Mouse (Mus musculus) right cerebral cortex, adult 18-20 months (tissue): Measurements from ENCODE around the gene Gm8947.
"Not testable (repeated sequence)": the region's sequence is repeated elsewhere in the genome, so short reads cannot be mapped to it uniquely, and the experiment has no call there.

Experiments used
- DNase-seq: peaks from one replicate; pipeline ENCODE4 v3.0.0; 2022; ENCODE audit warnings: mixed read lengths

The Gm8947 gene

DNA sequence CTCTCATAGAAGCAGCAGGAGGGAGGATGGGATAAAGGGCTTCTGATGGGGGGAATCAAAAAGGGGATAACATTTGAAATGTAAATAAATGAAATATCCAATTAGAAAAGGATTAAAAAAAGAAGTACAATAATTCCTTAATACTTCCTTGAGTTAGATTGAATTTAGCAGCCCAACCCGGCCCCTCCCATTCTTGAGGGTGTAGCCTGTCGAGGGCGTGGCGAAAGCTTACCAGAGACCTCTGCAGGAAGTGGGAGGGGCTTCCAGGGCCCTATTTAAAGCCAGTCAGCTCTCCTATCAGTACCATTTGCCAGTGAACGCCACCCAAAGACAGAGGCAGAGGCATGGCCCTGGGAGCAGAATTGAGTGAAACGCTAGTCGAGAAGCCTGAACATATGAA, 9.9 kb upstream of the Gm8947 start, which contains the start of gene Gm47985:
Gm47985 (plus strand) TSS at position 272 of the 400 bp plus-strand sequence.
- DNase-seq = not testable (repeated sequence)

DNA sequence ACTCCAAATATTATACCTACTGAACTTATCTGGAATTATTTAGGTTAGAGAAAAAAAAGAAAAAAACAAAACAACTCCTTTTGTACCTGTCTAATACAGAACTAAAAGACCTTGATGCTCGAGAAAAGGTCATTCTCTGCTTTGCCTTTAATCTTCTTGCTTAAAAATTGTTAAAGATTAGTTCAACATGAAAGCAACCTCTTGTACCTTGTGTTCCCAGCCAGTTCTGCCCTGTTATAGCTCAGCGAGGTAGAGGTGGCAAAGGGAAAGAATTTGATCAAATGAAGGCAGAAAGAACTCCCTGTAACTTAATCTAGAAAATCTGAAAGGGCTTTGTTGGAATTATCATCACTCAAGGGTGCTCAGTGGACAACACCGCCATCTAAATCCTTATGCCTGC, 6.0 kb upstream of the Gm8947 start:
- not testable (repeated sequence) for DNase-seq

DNA sequence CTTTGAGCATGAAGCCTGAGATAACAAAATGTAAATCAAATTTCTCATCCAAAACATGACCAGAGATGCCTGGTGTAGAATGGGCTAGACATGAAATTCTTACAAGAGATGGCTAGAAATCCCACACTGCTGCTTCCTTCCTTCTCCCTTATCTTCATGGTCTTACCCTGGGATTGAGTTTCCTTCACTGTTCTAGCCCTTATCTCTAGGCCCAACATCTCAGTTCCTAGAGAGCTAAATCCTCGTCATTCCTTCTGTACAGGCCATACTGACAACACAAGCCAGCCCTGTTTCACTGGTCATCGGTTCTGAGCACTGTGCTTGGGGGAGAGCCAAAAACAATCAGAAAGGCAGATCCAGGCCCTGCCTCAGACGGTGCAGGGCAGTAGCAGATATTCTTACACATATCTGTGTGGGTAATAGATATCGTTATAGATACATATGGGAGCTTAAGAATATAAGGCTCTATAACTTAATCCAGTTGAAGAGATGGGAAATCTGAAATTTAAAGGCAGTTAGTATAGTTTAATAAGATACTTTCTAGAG, 5.2 kb upstream of the Gm8947 start:
- DNase-seq = not testable (repeated sequence)

- DNase-seq = no peak
Observed at GRCm38 (mm10) chr1:151188469-151188868, 3.7 kb upstream of the Gm8947 start.

- not testable (repeated sequence) for DNase-seq
Observed at GRCm38 (mm10) chr1:151192739-151193138, 563 bp downstream of the Gm8947 start.

- DNase-seq = not testable (repeated sequence)
Observed at GRCm38 (mm10) chr1:151195986-151196385, 3.8 kb downstream of the Gm8947 start.

- not testable (repeated sequence) for DNase-seq
Observed at GRCm38 (mm10) chr1:151196690-151197089, 4.5 kb downstream of the Gm8947 start.

DNA sequence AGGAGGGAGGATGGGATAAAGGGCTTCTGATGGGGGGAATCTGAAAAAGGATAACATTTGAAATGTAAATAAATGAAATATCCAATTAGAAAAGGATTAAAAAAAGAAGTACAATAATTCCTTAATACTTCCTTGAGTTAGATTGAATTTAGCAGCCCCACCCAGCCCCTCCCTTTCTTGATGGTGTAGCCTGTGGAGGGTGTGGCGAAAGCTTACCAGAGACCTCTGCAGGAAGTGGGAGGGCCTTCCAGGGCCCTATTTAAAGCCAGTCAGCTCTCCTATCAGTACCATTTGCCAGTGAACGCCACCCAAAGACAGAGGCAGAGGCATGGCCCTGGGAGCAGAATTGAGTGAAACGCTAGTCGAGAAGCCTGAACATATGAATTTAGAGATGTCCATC, 5.9 kb downstream of the Gm8947 start, which contains the start of gene Gm47995:
Gm47995 (plus strand) TSS at position 329 of the 400 bp plus-strand sequence.
- not testable (repeated sequence) for DNase-seq

DNA sequence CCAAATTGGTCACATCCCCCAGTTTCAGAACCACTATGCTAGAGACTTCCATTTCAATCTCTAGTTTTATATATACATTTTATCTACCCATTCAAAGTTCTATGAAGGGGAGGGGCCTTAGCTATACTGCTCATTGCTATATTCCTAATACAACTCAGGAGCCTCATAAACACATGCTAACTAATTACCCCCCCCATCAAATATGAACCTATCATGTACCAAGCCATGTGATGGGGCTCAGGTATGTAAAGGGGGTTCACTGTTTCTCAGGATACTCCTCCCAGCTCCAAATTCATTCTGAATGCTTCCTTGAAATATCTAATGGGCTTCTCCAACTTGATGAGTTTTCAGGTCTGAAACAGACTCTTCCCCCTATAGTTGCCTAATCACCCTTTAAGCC, 8.4 kb downstream of the Gm8947 start:
- not testable (repeated sequence) for DNase-seq

DNA sequence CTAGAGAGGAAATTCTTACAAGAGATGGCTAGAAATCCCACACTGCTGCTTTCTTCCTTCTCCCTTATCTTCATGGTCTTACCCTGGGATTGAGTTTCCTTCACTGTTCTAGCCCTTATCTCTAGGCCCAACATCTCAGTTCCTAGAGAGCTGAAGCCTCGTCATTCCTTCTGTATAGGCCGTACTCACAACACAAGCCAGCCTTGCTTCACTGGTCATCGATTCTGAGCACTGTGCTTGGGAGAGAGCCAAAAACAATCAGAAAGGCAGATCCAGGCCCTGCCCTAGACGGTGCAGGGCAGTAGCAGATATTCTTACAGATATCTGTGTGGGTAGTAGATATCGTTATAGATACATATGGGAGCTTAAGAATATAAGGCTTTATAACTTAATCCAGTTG, 10.6 kb downstream of the Gm8947 start:
- DNase-seq = not testable (repeated sequence)

GRCm38 (mm10) chr1:151203818-151204217, 11.6 kb downstream of the Gm8947 start, which contains the start of gene 3110040M04Rik:
Gene 3110040M04Rik (plus strand): TSS chr1:151204121.
- DNase-seq = not testable (repeated sequence)

- not testable (repeated sequence) for DNase-seq
Observed at GRCm38 (mm10) chr1:151208493-151208892, 16.3 kb downstream of the Gm8947 start.

GRCm38 (mm10) chr1:151208944-151209343, 16.8 kb downstream of the Gm8947 start:
- not testable (repeated sequence) for DNase-seq

DNA sequence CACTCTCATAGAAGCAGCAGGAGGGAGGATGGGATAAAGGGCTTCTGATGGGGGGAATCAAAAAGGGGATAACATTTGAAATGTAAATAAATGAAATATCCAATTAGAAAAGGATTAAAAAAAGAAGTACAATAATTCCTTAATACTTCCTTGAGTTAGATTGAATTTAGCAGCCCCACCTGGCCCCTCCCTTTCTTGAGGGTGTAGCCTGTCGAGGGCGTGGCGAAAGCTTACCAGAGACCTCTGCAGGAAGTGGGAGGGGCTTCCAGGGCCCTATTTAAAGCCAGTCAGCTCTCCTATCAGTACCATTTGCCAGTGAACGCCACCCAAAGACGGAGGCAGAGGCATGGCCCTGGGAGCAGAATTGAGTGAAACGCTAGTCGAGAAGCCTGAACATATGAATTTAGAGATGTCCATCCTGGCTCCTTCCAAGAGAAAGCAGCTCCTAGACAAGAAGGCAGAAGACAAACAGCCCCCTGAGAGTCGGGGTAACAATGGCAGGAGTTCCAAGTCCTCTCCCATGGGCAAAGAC, 17.7 kb downstream of the Gm8947 start, which contains the start of gene Gm47996:
Gm47996 (plus strand) TSS at position 308 of the 532 bp plus-strand sequence.
- DNase-seq = not testable (repeated sequence)

DNA sequence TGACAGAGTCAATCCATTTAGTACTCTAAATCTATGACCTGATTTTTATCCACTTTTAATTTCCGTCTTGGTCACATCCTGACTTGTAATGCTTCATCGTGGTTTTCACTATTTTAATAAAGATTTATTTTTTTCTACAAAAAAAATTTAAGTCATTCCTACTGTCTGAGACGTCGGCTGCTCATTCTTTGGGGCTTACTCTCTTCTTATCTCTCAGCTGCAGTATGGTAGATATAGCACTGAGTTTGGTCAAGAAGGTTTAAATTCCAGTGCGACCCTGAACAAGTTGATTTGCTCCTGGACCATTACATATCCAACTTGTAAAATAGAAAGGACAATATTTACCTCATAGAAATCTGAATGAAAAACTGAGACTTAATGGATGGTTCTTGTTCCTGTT, 19.5 kb downstream of the Gm8947 start:
- not testable (repeated sequence) for DNase-seq

DNA sequence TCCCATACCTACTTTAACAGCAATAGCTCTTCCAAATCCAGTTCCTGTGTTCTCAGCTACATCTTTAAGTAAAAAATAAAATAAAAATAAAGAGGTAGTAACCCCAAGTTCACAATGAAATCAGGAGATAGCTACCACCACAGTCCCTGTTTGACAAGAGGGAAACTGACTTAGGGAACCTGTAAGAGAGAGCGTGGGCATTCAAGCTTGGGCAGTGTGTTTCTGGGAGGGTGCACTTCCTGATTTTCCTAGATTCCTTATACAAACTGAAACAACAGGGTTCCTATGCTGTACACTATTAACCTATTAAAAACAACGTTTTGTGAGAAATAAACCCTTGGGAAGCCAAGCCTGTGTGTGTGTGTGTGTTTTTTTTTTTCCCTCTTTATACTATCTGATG, 22.7 kb downstream of the Gm8947 start:
- DNase-seq = no peak

GRCm38 (mm10) chr1:151215985-151216384, 23.8 kb downstream of the Gm8947 start:
- DNase-seq = no peak

DNA sequence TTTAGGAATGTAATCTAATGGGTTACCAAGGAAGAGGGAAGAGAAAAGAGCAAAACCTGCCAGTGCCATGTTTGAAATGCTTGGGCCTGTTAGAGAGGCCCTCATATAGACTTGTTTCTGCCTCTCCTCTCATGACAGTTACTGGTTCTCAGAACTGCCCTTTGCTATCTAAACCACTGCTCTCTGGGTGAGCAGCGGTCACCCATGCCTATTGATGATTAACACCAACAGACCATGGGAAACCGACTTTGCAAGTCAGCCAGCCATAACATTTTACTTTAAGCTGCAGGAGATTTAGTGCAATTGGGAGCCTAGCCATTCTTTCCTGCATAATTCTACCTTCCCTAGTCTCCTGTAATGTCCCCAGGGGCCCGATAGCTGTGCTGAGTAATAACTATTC, 24.2 kb downstream of the Gm8947 start:
- no peak for DNase-seq

GRCm38 (mm10) chr1:151219045-151219444, 26.9 kb downstream of the Gm8947 start:
- no peak for DNase-seq

DNA sequence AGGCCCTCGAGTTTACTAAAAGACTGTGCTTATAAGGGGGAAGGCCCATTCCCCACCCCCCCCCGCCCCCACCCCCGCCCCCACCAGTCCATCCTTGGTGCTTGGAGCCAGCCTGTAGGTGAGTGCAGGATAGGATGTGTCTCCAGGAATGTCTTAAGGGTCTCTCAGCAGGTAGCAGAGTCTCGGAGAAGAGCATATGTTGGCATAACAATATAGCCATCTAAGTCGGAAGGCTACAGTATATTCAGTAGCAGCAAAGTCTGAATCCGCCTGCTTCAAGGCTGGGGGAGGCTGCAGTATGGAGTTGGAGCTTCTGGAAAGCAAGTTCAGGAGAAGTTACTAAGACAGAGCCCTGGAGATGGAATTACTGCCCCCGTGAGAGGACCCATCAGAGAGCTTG, 27.9 kb downstream of the Gm8947 start:
- DNase-seq = no peak

DNA sequence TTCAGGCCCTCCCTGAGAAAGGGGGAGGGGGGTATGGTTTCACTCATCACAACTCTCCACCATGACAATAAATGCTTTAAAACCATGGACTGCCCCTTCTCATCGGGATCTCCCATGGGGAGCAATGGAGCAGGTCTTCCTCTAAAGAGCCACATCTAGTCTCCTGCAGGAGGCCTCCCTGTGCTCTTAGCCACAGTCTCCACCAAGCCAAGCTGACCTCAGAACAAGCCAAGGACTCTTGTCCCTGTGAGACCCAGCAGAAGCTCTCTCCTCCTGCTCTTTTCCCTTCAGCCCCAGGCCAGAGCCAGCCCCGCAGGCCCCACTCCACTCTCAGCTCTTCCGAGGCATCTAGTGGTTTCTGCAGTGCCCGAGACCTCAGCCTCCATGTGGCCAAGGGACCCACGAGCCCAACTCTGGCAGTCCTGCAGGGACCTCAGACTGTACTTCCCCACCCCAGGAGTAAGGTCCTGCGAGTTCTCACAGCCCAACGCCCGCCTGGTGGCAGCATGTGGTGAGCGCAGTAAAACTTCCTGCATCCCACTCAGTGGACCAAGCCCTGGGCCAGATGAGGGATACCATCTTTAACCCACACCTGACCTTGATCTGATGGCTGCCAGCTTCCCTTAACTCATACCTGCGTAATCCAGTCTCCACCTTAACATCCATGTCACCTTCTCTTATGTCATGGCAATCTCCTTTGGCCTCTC, 30.5 kb downstream of the Gm8947 start:
- no peak for DNase-seq

GRCm38 (mm10) chr1:151223377-151223776, 31.2 kb downstream of the Gm8947 start:
- DNase-seq = no peak

GRCm38 (mm10) chr1:151224536-151224935, 32.4 kb downstream of the Gm8947 start:
- DNase-seq = no peak

DNA sequence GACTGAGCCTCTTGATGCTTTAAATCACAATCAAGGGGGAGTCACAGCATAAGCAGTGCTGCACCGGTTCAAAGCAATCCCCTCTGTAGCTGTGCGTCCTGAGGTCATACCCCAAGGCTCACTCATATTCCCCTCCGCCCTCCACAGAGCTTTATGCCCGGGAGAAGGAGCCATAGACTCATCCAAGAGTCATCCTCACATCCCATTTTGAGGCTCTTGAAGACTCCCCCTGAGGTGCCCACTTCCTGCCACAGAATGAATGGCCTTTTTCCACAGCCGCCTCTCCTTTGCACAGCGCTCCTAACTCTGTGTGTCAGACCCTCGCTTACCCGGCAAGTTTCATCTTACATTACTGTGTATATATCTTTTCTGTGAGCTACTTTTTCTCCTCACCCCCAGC, 35.3 kb downstream of the Gm8947 start:
- DNase-seq = no peak
